Mouse (Mus musculus): ENCODE measurements at regions not wholly inside any gene's neighbourhood (a gene's known extent, or its start where the extent isn't known, plus 50 kb on each side); places are given as distances from the start of the nearest gene placed in this dataset.

GRCm38 (mm10) chr10:95054869-95055268, 110.2 kb upstream of the Plxnc1 start:
- H3K9ac ChIP-seq (replicated peaks), result no peak overlapping the region
- no peaks in the 10 kb centered on the region for H3K36me3 ChIP-seq
- no peak overlapping the region for H3K4me2 ChIP-seq (replicated peaks)
- no peak overlapping the region for H3K27ac ChIP-seq (replicated peaks)
- no peak for ATAC-seq (replicated peaks)
- WGBS, result 97% methylated on average over 3 of the region's 3 CpGs
- peaks cover 30% of the 10 kb centered on the region for H3K4me1 ChIP-seq
- H3K4me3 ChIP-seq, result no peak overlapping the region
- no peaks in the 10 kb centered on the region for H3K9me3 ChIP-seq
- H3K27me3 ChIP-seq, result no peaks in the 10 kb centered on the region

GRCm38 (mm10) chr10:95048790-95049189, 104.2 kb upstream of the Plxnc1 start:
- Histone ChIP-seq H3K9me3 (no peaks in the 10 kb centered on the region), H3K27me3 (no peaks in the 10 kb centered on the region), H3K27ac (replicated peaks) (no peak overlapping the region), H3K4me3 (no peak overlapping the region), H3K4me2 (replicated peaks) (no peak overlapping the region), H3K4me1 (peaks cover 11% of the 10 kb centered on the region), H3K36me3 (no peaks in the 10 kb centered on the region), H3K9ac (replicated peaks) (no peak overlapping the region)
- WGBS, result 93% methylated on average over 5 of the region's 5 CpGs
- ATAC-seq (replicated peaks), result no peak

- no peaks in the 10 kb centered on the region for H3K9me3 ChIP-seq
- no peak overlapping the region for H3K27ac ChIP-seq (replicated peaks)
- H3K27me3 ChIP-seq, result no peaks in the 10 kb centered on the region
- no peak overlapping the region for H3K9ac ChIP-seq (replicated peaks)
- 40% methylated on average over 7 of the region's 7 CpGs for WGBS
- H3K4me1 ChIP-seq, result peaks cover 21% of the 10 kb centered on the region
- H3K4me2 ChIP-seq (replicated peaks), result no peak overlapping the region
- H3K4me3 ChIP-seq, result no peak overlapping the region
- peak; percentile 38; the same call in 1 of the 2 replicates for ATAC-seq (replicated peaks)
- H3K36me3 ChIP-seq, result no peaks in the 10 kb centered on the region
Measured at GRCm38 (mm10) chr10:95043978-95044377, 99.3 kb upstream of the Plxnc1 start.

- Histone ChIP-seq H3K4me2 (replicated peaks) (no peak overlapping the region), H3K36me3 (no peaks in the 10 kb centered on the region), H3K27me3 (no peaks in the 10 kb centered on the region), H3K4me3 (no peak overlapping the region), H3K9ac (replicated peaks) (no peak overlapping the region), H3K27ac (replicated peaks) (peak overlapping the region; percentile 88), H3K9me3 (no peaks in the 10 kb centered on the region), H3K4me1 (peaks cover 30% of the 10 kb centered on the region)
- ATAC-seq (replicated peaks), result peak; percentile 49
- whole genome bisulfite sequencing, result 43% methylated on average over 6 of the region's 6 CpGs
Measured at GRCm38 (mm10) chr10:95040258-95040895, 95.7 kb upstream of the Plxnc1 start.

- Histone ChIP-seq H3K27ac (replicated peaks) (peak overlapping the region; percentile 57; the same call in 1 of the 2 replicates), H3K4me2 (replicated peaks) (no peak overlapping the region), H3K9ac (replicated peaks) (no peak overlapping the region), H3K27me3 (no peaks in the 10 kb centered on the region), H3K36me3 (no peaks in the 10 kb centered on the region), H3K9me3 (no peaks in the 10 kb centered on the region), H3K4me3 (no peak overlapping the region), H3K4me1 (peaks cover 36% of the 10 kb centered on the region)
- 81% methylated on average over 4 of the region's 4 CpGs for WGBS
- ATAC-seq (replicated peaks), result no peak
Measured at GRCm38 (mm10) chr10:95036043-95036697, 91.5 kb upstream of the Plxnc1 start.

- H3K27me3 ChIP-seq, result no peaks in the 10 kb centered on the region
- peak overlapping the region; percentile 57 for H3K27ac ChIP-seq (replicated peaks)
- no peak overlapping the region for H3K9ac ChIP-seq (replicated peaks)
- no peak overlapping the region for H3K4me3 ChIP-seq
- no peaks in the 10 kb centered on the region for H3K9me3 ChIP-seq
- ATAC-seq (replicated peaks), result peak; percentile 81
- H3K4me2 ChIP-seq (replicated peaks), result no peak overlapping the region
- H3K36me3 ChIP-seq, result no peaks in the 10 kb centered on the region
- H3K4me1 ChIP-seq, result peaks cover 36% of the 10 kb centered on the region
- 20% methylated on average over 3 of the region's 3 CpGs for WGBS
Measured at GRCm38 (mm10) chr10:95035371-95035770, 90.7 kb upstream of the Plxnc1 start.

GRCm38 (mm10) chr10:95034566-95034965, 89.9 kb upstream of the Plxnc1 start:
- Histone ChIP-seq H3K36me3 (no peaks in the 10 kb centered on the region), H3K4me2 (replicated peaks) (no peak overlapping the region), H3K9me3 (no peaks in the 10 kb centered on the region), H3K27ac (replicated peaks) (0 out of 2 replicates have a peak overlapping the region, but pooled peaks have one; percentile 32), H3K4me1 (peaks cover 27% of the 10 kb centered on the region), H3K4me3 (no peak overlapping the region), H3K27me3 (no peaks in the 10 kb centered on the region), H3K9ac (replicated peaks) (no peak overlapping the region)
- 78% methylated on average over 5 of the region's 5 CpGs for WGBS
- ATAC-seq (replicated peaks), result no peak

- WGBS, result 61% methylated on average over 14 of the region's 14 CpGs
- Histone ChIP-seq H3K4me2 (replicated peaks) (no peak overlapping the region), H3K4me1 (peaks cover 27% of the 10 kb centered on the region), H3K9ac (replicated peaks) (no peak overlapping the region), H3K4me3 (no peak overlapping the region), H3K27me3 (no peaks in the 10 kb centered on the region), H3K36me3 (no peaks in the 10 kb centered on the region), H3K9me3 (no peaks in the 10 kb centered on the region), H3K27ac (replicated peaks) (peak overlapping the region; percentile 53)
- ATAC-seq (replicated peaks), result peak; percentile 79
Measured at GRCm38 (mm10) chr10:95032760-95033716, 88.4 kb upstream of the Plxnc1 start.

GRCm38 (mm10) chr10:95031371-95031770, 86.7 kb upstream of the Plxnc1 start:
- 94% methylated on average over 2 of the region's 2 CpGs for WGBS
- no peak for ATAC-seq (replicated peaks)
- H3K9ac ChIP-seq (replicated peaks), result no peak overlapping the region

GRCm38 (mm10) chr10:95030801-95031200, 86.2 kb upstream of the Plxnc1 start:
- Histone ChIP-seq H3K4me2 (replicated peaks) (no peak overlapping the region), H3K27ac (replicated peaks) (no peak overlapping the region), H3K27me3 (no peaks in the 10 kb centered on the region), H3K9ac (replicated peaks) (no peak overlapping the region), H3K4me3 (no peak overlapping the region), H3K4me1 (peaks cover 22% of the 10 kb centered on the region), H3K9me3 (no peaks in the 10 kb centered on the region), H3K36me3 (no peaks in the 10 kb centered on the region)
- no peak for ATAC-seq (replicated peaks)
- 88% methylated on average over 5 of the region's 5 CpGs for WGBS

More at GRCm38 (mm10) chr10:95031371-95031770, 86.7 kb upstream of the Plxnc1 start:
- Histone ChIP-seq H3K27me3 (no peaks in the 10 kb centered on the region), H3K27ac (replicated peaks) (no peak overlapping the region), H3K9me3 (no peaks in the 10 kb centered on the region), H3K4me3 (no peak overlapping the region), H3K36me3 (no peaks in the 10 kb centered on the region), H3K4me2 (replicated peaks) (no peak overlapping the region), H3K4me1 (peaks cover 27% of the 10 kb centered on the region)

- Histone ChIP-seq H3K9ac (replicated peaks) (no peak overlapping the region), H3K27ac (replicated peaks) (no peak overlapping the region), H3K4me2 (replicated peaks) (no peak overlapping the region), H3K9me3 (no peaks in the 10 kb centered on the region), H3K4me3 (no peak overlapping the region), H3K4me1 (peaks cover 10% of the 10 kb centered on the region), H3K27me3 (no peaks in the 10 kb centered on the region), H3K36me3 (no peaks in the 10 kb centered on the region)
- 78% methylated on average over 3 of the region's 3 CpGs for WGBS
- ATAC-seq (replicated peaks), result no peak
Measured at GRCm38 (mm10) chr10:95029554-95029953, 84.9 kb upstream of the Plxnc1 start.
